Mouse (Mus musculus) brain, adult 2 months (tissue): Measurements from ENCODE around the gene Ccdc22.

Experiments
- DNase-seq: peaks from one replicate; pipeline ENCODE4 v3.0.0; 2011; ENCODE audit warnings: low read depth, low spot score

The Ccdc22 gene

DNA sequence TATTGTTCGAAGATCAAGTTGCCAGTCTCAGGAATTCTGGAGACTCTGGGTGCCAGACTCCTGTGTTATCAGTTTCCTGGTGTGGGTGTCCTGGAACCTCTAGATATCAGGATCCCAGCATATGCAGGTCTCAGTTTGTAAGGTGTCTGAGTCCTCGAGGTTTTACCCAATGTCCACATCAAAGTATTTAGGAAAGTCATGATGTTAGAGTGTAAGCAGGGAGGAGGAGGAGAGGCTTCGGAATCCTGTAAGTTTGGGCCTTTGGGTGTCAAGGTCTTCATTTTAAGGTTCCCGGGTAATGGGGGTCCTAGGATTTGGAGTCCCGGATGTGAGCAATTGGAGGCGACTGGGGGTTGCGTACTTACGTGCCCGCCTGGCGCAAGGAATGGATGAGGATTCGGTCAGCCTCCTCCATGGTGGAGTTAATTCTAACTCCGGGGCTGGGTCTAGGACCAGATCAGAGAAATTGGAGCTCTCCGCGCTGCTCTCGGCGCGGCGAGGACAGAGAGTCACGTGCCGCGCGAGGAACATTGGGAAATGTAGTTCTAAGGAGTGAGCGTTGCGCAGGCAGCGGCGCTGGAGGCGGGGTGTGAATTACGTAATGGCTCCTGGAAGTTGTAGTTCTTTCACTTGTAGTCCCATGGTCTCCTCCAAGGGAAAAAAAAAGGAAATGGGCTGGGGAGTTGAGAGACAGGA, at the start of gene Ccdc22:
TSS of gene Ccdc22 (minus strand) at position 639 of the 696 bp plus-strand sequence.
- peak; percentile 95 for DNase-seq

DNA sequence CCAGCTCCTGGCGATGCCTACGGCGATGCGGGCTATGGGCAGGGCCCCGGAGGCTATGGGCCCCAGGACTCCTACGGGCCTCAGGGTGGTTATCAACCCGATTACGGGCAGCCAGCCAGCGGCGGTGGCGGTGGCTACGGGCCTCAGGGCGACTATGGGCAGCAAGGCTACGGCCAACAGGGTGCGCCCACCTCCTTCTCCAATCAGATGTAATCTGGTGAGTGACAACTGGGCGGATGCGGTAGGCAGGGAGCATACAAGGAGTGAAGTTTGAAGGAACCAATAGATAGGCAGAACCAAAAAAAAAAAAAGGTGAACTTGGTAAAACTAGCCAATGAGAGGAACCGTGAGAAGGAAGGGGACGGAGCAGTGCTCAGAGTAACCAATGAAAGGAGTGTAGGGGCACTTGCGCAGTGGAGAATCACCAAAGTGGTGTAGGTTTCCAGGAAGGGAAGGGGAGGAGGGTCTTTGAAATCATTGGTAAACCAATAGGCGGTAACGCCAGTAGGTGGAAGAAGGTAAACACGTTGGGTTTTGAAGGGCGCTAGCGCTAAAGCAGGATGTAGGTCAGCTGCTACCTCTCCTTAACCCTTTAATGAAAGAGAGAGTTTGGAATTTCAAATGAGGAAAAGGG, 43.5 kb upstream of the Ccdc22 start:
- peak; percentile 92 for DNase-seq

DNA sequence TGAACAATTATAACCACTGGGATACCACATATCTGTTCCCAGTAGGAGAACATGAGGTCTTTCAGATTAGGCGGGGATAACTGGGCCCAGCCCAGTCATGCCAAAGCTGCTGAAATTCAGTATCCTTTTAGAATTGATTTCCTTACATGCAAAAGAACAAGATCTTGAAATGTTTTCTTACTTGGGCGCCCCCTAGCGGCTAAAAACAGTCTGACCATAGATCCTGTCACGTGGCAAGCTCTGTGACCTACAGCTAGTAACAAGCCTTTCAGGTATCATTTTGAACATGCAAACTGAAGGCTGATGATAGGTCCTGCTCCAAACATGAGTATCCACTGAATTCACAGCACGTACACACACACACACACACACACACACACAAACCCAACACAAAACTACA, 40.0 kb upstream of the Ccdc22 start:
- DNase-seq: peak; percentile 85

DNA sequence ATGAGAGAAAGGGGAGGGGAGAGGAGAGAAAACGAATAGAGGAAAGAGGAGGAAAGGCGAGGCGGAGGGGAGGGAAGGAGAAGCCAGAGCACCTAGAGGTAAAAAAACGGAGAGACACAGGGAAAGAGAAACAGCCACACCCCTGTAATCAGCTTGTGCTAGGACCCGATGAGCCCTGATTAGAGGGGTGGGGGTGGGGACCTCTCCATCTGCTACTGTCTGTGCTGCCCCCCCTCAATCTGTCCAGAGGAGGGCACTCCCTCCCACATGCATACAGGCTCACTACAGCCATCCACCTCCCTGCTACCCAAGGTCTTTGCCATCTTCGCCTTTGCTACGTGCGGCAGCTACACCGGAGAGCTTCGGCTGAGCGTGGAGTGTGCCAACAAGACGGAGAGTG, 35.5 kb upstream of the Ccdc22 start:
- peak; percentile 61 for DNase-seq

DNA sequence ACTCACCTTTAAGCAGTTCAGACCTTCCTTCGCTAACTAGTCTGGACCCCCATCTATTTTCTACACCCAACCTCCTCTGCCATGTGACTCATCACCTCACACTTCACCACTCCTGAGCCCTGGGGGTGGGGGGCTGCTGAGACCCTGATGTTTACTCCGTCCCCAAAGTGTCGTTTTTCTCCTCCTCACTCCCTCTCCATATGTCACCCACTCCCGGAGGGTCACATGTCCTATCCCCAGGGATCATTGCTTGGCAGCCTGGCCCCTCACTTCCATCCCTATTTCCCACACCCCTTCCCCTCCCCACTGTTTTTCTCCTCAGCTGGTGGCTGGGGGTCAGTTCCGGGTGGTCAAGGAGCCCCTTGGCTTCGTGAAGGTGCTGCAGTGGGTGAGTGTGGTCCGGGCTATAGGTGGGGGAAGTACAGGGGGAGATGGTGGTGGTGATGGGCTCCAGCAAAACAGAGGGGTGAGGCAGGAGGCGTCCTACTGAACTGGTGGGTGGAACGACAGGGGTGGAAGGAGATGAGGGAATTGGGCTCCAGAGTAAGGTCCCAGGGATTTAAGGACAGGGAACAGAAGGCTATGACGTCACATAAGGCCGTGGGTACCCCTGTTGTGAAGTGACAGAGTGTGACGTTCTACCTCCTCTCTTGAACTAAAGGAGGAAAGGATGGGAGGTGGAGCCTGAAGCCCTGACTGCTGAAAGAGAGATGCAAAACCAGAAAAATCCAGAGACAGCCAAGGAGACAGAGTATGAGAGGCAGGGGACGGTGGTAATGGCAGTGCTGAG, 34.4 kb upstream of the Ccdc22 start:
- DNase-seq: peak; percentile 80

DNA sequence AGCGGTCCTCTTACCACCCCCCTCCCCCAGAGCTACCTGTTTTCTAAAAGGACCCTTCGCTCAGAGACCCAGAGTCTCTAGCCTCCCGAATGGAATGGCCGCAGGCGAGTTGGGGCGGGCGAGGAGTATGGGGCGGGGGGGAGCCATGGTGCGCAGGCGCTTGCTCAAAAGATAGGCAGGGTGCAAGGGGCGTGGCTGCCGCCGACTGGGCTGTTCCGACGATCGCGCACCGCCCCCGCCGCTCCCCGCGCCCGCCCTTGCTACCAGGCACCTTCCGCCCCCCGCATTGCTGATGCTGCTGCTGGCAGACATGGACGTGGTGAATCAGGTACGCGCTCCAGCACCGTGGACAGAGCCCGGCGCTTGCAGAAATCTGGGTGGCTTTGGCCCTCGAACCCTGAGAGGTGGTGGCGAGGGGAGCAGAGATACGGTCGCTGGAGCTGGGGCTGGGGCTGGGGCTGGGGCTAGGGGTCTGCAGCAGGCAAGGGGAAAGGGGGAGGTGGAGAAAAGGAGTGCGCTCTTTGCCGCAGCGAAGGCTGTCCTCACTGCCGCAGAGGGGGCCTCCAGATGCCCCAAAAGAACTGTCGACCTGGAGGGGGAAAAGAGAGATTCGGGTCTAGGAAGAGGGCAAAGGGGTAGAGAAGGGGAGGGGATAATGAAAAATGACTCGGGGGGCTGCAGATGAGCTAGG, 33.2 kb upstream of the Ccdc22 start, which contains the start of gene Syp:
TSS of gene Syp (plus strand) at position 71 of the 691 bp plus-strand sequence.
- DNase-seq: peak; percentile 94

DNA sequence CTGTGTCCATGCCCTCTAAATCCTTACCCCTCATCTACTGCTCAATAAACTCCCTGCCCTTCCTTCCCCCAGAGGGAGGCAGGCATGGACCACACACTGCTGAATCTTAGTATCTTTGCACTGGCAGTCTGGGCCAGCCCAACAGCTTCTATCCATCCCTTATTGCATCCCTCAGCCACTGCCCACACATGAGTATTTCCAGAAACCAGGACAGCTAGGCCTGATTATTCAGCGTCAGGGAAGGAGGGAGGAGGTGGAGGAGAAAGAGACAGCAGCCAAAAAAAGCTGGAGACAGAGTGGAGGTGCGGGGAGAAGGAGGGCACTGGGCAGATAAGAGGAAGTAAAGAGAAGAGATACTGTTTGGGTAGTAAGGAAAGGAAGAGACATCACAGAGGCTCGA, 29.8 kb upstream of the Ccdc22 start:
- peak; percentile 85 for DNase-seq

DNA sequence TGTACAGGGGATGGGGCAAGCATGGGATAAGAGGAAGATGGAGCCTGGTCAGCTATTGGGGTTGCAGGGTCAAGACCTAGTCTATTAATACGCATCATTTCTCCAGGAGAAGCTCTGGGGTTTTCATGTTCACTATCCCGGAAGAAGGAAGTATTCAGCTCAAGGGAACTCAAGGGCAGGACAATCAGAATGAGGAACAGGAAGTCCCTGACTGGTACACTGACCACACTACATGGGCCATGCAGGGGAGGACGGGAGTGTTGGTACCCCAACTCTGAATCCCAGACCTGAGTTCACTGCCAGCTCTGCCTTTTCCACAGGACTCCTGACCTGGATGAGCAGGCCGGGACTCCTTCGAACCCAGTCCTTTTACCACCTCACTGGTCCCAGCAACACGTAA, 27.2 kb upstream of the Ccdc22 start:
- no peak for DNase-seq

DNA sequence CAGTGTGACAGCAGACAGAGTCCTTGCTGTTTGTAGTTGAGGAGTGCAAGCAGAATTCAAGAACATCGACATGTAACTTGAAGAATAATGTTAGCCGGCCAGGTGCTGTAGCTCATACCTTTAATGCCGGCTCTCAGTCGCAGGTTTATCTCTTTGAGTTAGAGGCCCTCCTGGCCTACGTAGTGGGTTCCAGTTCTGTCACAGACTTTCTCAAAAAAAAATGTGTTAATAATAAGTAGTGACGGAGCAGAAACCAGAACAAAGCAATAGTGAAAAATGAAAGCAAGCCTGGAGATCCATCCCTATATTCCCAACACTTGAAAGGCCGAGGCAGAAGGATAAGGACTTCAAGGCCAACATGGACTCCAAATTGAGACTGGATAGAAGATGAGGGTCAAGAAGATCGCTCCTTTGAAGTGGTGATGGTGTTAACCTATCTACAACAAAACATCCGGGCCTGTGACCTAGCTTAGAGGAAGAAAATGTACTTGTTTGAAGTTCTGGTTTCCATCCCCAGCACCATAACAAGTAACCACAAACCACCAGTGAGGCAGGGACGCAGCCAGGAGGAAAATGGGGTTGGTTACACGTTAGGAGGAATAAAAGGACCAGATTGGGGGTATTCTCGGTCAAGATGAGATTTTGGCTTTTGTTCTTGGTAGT, 12.7 kb upstream of the Ccdc22 start:
- DNase-seq: no peak

DNA sequence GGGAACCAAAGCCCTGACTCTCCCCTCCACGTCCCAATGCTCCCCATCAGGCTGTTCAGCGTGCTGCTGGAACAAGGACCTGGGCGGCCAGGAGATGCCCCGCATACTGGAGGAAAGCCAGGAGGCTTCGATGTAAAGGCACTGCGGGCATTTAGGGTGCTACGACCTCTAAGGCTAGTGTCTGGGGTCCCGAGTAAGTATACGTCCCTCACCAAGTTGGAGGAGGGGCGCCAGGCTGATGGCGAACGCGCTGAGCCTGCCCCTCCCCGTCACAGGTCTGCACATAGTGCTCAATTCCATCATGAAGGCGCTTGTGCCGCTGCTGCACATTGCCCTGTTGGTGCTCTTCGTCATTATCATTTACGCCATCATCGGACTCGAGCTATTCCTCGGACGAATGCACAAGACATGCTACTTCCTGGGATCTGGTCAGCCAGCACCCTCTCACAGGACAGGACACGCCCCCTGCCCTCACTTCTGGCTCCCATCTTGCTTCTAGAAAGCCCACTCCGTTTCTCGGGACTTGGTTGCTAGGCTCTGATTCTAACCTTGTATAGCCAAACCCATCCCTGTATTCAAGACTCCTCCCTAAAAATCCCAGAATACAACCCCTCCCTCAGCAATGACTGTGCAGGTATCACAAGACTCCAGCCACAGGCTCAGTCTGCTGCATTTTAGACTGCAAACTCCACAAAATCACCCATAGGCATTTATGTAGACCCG, 5.4 kb upstream of the Ccdc22 start:
- DNase-seq: peak; percentile 60

DNA sequence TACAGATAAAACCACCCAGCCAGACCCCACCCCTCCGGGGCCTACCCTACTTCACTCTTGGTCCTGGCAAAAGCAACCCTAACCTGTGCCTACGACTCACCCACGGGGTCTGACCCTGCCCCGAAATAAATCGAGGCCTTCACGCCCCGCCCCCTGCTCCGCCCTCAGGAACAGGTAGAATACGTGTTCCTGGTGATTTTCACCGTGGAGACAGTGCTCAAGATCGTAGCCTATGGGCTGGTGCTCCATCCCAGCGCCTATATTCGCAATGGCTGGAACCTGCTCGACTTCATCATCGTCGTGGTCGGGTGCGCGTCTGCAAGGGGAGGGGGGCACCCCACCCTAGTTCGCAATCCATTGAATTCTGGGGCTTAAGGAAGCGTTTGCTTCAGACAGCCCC, 4.7 kb upstream of the Ccdc22 start:
- DNase-seq: peak; percentile 30

DNA sequence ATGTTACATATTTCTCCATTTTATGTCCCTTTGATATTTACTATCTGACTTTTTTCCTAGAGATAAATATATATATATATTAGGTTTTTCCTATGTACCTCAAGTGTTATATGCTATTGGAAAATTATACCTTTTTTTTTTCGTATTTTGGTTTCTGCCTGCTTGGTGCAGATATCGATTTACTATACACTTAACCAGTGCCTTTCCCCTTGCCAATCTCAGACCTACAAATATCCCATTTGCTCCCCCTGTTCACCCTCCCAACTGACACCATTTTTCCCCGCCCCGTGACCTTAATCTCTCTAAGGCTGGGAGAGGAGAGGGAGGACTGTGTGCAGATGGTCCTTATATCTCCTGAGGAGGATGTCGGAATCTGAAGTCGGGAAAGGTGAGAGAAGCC, 1.5 kb upstream of the Ccdc22 start, which contains the start of gene Cacna1f:
TSS of gene Cacna1f (plus strand) at position 301 of the 400 bp plus-strand sequence.
- no peak for DNase-seq

DNA sequence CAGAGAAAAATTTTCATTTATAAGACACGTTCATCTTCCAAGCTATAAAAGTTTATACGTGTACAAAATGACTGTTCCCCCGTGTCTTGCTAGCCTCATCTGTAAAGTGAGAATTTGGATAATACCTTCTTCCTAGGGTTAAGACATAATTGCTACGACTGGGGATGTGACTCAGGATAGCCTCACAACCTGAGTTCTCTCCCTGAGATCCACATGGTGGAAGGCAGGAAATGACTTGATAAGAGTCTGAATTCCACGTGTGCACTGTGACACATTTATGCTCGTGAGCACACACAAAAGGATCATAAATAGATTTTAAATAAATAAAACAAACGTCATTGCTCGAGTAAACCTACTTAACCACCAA, 241 bp upstream of the Ccdc22 start:
- peak; percentile 12 for DNase-seq

DNA sequence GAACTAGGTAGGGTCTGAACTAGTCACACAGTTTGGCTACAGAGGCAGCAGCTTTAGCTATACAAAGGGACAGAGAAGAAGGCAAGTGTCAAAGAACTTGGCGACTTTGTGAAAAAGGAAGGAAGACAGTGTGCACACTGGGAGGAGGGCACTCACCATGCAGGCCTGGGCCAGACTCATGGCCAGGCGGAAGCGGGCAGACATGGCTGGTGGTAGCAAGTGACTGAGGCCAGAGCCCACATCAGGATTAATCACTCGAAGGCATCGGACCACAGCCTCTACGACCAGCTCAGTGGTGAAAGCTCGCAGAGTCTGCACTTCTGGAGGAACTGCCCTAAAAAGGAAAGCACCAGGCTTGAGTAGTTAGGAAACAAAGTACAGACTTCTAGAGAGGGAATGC, 1.3 kb downstream of the Ccdc22 start:
- DNase-seq: no peak

DNA sequence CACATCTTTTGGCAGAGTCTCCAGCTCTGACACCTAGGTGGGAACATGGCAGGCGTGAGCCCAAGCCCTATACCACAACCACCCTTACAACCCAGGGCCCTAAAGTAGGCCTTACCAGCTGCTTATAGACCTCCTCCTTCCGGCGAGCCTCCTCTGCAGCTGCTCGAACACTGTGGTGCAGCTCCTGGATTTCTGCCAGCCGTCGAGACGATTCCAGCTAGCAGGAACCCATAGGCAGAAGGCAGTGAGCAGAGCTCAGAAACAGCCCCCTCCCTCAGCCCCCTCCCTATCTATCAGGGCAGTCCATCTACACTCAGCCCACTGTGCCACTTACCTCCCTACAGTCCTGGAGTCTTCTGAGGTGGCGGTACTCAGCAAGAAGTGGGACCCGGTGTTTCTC, 9.9 kb downstream of the Ccdc22 start:
- peak; percentile 25 for DNase-seq

DNA sequence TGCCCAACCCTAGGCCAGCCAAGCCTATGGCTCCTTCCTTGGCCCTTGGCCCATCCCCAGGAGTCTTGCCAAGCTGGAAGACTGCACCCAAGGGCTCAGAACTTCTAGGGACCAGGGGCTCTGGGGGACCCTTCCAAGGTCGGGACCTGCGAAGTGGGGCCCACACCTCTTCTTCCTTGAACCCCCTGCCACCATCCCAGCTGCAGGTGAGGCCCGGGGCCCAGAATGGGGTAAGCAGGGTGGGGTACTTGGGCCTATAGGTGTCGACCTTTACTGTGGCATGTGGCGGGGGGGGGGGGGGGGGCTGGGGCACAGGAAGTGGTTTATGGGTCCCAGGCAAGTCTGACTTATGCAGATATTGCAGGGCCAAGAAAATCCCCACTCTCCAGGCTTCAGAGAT, 19.0 kb downstream of the Ccdc22 start:
- no peak for DNase-seq

DNA sequence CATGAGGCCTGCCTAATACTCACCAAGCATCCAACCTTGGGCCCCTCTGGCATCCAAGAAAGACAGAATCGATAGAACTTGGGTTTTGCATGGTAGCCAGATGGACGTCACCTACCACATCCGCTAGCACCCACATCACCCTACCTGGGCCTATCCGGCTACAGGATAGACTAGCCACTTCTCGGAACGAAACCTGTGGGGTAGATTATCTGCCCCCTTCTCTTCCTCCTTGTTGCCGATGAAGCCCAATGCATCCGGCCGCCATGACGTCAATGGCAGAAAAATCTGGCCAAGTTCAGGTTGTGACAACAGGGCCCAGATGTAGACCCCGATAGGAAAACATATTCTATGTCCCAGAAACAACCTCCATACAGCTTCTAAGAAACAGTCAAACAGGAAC, 21.4 kb downstream of the Ccdc22 start:
- no peak for DNase-seq

DNA sequence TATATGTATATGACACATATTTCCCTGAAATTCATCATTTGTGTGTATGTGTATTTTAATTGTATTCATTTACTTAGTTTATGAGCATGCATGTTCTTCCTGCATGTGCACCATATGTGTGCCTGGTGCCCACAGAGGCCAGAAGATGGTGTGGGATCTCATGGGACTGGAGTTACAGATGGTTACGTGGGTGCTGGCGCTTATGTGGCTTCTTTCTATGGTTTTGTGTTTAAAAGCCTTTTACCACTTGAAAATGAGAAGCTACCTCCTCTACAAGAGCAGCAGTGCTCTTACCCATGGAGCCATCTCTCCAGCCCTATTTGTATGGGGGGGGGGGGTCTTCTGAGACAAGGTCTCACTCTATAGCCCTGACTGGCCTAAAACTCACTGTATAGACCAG, 24.2 kb downstream of the Ccdc22 start:
- DNase-seq: peak; percentile 47

DNA sequence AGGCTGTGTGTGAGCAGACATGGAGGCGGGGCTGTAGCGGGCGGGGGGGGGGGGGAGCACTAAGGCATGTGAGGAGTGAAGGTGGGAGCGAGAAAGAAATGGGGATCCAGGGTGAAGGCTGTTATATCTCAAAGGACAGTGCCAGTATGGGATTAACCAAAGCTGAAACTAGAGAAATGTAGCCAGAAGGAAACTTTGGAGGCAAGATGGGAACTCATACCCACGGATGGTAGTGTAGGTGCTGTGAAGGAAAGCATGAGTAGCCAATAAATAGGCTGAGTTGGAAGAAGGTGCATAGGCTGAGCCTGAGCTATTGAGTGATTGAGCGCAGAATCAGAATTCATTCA, 30.5 kb downstream of the Ccdc22 start:
- no peak for DNase-seq

DNA sequence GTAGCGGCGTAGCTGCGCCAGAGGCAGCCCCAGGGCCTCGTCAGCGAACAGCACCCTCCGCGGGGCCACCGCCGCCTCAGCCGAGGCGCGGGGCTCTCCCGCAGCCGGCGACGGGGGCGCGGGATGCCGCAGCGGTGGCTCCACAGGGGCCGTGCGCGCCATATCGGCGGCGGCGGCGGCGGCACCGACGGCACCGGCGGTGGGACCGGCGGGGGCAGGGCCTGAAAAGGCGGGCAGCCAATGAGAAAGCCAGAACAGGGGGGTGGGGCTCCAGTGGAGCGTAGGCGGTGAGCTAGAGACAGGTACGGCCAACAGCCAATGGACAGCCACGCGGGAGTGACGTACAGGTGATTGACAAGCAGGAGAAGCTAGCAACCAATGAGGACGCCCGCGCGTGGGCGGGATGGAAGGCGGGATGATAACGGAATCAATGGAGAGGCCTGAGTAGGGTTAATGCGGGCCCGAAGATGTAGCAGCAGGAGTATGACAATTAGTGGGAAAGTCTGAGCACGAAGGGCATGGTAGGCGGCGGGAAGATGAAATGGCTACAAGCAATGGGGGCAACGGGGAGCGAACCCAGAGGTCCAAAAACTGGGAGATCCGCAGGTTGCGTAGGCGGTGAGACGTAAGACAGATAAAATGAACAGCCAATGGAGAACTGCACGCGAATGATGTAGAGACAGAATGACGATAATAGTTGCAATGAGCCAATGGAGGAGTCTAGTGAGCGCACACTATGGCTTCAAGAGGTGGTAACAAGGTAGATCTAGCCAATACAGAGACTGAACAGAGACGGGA, 31.0 kb downstream of the Ccdc22 start, which contains the start of gene Ppp1r3f:
TSS of gene Ppp1r3f (minus strand) at position 197 of the 798 bp plus-strand sequence.
- peak; percentile 99 for DNase-seq
